Mouse (Mus musculus) olfactory bulb, adult 2 months (tissue): ENCODE data around the gene Dnajc6.

ENCODE experiments used
- CTCF ChIP-seq: fragments of 200-500 bp; IDR thresholded peaks from 2 replicates; pipeline ENCODE4 v1.5.1; 2012; ENCODE audit warnings: low read depth, mild to moderate bottlenecking, low read length, moderate library complexity; ENCODE audit not compliant: insufficient read depth
- POLR2A ChIP-seq: fragments of 200-500 bp; IDR thresholded peaks from 2 replicates; pipeline ENCODE4 v1.6.1; 2012; ENCODE audit warnings: mild to moderate bottlenecking, low read depth, low read length, moderate library complexity; ENCODE audit not compliant: insufficient read depth

DNA sequence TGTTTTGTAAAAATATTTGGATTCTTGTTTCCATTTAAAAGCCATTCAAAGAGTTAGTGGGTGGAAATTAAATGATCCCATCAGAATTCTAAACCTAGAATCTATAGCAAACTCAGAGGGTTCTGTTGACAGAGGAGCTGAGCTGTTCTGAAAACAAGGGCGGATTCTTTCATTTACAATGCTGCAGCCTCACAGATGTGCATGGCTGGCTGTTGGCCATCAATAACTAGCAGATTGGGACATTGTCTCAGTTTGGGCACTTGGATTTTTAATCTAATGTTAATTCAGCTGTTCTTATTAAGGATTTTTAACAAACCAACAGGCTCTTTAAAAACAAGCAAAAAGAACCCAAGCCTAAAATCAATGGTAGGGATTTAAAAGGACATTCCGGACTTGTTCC, 75.7 kb downstream of the Dnajc6 start:
- no peak for TF ChIP-seq POLR2A
- TF ChIP-seq CTCF: no peak
